Mouse (Mus musculus) liver, adult (tissue): ENCODE measurements around the gene Epc2.

ENCODE experiments used
- GATA4 ChIP-seq: IDR thresholded peaks from 2 replicates; pipeline ENCODE4 v1.6.1; 2014; ENCODE audit warnings: mild to moderate bottlenecking, low read length; ENCODE audit not compliant: insufficient replicate concordance

The Epc2 gene

DNA sequence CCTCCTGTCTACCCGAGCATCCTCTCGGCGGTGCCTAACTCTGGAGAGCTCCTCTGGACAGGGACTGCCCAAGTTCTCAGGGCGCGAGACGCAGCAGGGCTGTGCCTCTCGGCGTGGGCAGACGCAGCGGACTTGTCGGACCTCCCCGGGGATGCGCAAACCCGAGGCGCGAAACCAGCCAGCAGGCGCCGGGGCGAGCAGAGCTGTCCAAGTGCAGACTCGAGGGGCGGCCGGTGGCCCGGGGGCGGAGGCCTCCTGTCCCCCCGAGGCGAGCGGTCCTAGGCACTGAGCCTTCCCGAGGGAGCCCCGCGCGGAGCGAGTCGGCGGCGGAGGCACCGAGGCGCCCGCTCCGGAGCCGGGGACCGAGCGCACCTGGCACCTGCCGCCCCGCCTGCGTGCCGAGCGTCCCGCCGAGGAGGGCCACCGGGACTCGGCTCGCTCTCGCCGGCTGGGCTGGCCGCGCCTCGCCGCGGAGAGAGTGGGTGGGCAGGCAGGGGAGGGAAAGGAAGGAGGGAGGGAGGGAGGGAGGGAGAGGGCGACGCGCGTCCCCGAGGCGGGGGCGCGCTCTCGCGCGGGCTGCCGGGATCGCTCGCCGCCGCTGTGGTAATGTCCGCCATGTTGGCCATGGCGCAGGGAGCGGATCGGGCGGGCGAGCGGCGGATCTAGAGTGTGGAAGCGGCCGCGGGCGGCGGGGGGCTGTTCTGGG lies at the start of gene Epc2:
Gene Epc2, plus strand, starts transcription at position 556 of the 706 bp plus-strand sequence.
- no peak; the same call in 1 of the 2 replicates for TF ChIP-seq GATA4

DNA sequence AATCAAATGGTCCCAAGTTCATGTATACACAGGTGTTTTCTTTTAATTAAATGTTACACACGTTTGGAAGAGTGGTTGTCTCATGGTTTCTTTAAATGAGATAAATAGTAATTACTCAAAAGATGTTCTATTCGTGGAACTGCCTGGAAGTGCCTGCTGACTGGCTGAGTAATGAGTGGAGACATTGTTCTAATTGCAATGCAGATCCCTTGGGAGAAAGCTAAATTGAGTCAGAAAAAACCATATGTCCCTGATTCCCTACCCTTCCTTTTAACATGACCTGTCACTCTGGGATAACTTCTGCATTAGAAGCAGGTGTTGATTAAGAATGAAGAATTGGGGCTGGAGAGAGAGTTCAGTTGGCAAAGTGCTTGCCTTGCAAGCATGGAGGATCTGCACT lies 45.3 kb upstream of the Epc2 start:
- no peak for TF ChIP-seq GATA4

DNA sequence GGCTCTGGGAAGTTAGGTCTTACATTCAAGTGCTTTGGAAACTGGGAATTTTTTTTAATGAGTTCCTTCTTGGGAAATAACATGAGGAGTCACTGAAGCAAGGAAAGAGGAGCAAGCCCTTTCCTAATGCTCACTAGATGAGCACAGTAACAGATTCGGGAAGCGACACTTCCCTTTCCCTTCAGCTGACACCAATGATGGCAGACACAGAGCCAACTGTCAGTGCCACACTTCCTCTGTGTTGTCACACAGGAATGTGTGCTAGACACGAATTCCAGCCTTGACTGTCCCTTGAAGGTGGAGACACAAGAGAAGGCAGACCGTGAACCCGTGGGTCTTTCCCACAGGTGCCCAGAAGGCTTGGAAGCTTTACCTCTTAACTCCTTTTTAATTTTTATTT lies 39.6 kb upstream of the Epc2 start:
- TF ChIP-seq GATA4, result no peak

DNA sequence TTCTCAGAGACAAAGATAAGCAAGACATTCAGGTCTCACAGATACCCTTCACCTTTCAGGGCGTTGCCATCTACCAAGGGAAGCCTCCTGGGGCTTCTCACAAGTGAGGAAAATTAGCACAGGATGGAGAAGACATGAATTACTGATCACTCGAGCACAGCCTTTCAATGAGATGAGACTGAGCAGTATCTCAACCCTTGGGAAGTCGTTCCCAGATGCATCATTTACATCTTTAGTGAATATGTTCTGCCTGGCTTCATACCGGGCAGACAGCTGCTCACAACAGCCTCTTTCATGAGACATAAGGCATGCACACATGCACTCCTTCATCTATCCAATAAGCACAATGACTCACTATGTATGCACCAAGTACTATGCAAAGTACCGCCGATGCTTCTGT lies 38.7 kb upstream of the Epc2 start:
- TF ChIP-seq GATA4, result no peak

DNA sequence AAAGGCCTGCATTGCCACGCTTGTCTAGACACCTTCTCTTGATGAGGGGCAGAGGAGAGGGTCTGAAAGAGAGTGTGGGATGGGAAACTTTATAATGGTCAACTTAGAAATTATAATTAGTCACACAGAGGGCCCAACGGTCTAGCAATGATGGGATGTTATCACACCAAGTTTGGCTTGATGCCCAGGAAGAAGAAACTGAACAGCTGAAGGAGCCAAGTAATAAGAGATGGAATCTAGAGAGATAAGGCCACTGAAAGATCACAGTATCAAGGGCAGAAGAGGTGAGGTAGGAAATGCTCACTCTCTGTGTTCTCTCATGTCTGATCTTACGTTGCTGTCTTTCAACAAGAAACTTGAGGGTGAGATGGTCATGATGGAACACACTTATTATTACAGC lies 35.4 kb upstream of the Epc2 start:
- no peak for TF ChIP-seq GATA4

GRCm38 (mm10) chr2:49417018-49417604 lies 34.2 kb upstream of the Epc2 start:
- TF ChIP-seq GATA4, result no peak

GRCm38 (mm10) chr2:49420396-49420795 lies 30.9 kb upstream of the Epc2 start:
- TF ChIP-seq GATA4, result no peak

DNA sequence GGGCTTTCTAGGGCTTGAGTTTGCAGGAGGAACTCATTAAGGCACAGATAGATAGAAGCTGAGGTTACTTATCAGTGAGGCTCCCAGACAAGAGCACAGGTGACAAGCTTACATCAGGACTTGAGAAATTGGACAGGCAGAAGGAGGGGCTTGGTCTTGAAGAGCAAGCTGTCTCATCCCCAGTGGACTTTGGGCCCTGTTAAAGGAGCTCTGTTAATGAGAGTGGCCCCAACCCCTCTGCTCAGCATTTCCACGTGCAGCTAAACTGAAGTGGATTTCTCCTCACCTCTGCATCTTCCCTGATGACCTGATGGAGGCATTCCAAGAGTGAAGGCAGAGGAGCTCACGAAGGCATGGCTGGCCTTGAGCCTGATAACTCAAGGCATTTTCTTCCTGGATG lies 27.4 kb upstream of the Epc2 start:
- no peak for TF ChIP-seq GATA4

GRCm38 (mm10) chr2:49424788-49425187 lies 26.5 kb upstream of the Epc2 start:
- TF ChIP-seq GATA4, result no peak

GRCm38 (mm10) chr2:49426175-49426574 lies 25.1 kb upstream of the Epc2 start:
- TF ChIP-seq GATA4, result no peak

GRCm38 (mm10) chr2:49431015-49431414 lies 20.3 kb upstream of the Epc2 start:
- no peak for TF ChIP-seq GATA4

DNA sequence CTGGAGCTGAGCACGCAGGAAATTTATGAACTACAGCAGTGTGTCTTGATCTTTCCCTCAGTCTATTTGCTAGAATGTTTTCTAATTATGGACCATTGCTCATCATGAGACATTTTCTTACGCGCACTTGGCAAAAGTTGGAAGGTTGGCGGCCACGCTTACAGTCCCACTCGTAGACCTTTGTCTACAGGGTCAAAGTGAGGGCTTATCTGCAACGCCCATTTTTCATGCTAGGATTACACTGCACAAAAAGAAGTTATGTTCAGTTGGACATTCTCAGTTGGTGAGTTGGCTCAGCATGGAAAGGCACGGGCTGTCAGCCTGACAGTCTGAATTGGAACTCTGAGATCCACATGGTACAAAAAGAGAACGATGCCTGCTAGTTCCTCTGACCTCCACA lies 18.1 kb upstream of the Epc2 start:
- no peak for TF ChIP-seq GATA4

- no peak for TF ChIP-seq GATA4
Measured at GRCm38 (mm10) chr2:49446238-49446637, 5.0 kb upstream of the Epc2 start.

DNA sequence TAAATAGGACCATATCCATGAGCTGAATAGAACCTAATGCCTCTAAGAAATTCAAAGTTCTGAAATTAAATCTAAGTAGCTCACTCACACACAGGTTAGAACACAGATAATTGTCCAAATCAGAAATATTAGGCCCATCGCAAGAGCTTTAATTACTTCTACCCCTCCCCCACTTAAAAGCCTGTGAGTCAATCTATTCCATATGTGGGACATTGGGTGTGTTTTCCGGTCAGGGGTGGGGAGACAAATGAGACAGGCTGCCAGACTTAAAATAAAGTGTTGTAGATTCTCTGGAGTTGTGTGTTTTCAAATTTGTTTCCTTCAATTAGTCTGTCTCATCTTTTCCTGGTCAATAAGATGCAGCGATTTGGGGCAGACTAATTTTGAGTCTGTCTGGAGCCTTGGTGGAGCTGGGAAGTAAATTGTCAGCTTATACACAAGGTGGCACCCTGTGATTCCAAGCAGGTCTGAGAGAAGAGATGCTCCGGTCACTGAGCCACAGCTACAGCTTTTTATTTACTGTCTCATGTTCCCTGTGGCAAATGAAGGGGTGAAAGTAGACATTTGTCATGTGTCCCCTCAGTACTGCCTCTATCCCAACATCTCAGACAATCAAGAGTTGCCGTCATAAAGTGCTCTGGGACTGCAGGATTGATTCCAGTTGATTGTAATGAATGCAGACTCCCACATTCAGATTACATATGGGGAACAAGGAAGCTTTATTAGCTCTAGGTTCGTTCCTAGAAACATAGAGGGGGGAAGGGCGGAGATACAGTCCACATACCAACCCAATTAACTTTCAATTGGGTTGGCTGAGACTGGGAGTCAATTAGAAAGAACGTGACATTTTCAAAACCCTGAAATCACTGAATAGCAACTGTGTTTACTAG lies 3.5 kb upstream of the Epc2 start:
- no peak for TF ChIP-seq GATA4

- no peak for TF ChIP-seq GATA4
Measured at GRCm38 (mm10) chr2:49450467-49450866, 819 bp upstream of the Epc2 start.

DNA sequence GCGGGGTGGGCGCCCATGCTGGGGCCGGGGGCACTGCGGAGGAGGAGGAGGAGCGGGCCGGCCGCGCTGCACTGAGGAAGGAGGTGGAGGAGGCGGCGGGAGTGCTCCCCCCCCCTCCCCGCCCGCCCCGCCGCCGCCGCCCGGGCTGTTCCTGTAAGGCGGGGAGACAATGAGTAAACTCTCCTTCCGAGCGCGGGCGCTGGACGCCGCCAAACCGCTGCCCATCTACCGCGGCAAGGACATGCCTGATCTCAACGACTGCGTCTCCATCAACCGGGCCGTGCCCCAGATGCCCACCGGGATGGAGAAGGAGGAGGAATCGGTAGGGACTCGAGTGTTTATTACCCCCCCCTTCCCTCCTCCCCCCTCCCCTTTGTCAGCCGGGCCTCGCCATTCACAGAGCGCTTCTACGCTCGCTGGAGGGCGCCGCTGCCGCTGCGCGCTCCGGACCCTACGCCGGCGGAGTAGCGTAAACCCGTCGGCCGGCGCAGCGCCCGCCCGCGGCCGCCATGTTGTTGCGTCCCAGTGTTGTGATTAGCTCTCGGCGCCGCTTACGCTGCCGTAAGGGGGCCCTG lies 438 bp downstream of the Epc2 start:
- peak; percentile 43; the same call in 1 of the 2 replicates for TF ChIP-seq GATA4

DNA sequence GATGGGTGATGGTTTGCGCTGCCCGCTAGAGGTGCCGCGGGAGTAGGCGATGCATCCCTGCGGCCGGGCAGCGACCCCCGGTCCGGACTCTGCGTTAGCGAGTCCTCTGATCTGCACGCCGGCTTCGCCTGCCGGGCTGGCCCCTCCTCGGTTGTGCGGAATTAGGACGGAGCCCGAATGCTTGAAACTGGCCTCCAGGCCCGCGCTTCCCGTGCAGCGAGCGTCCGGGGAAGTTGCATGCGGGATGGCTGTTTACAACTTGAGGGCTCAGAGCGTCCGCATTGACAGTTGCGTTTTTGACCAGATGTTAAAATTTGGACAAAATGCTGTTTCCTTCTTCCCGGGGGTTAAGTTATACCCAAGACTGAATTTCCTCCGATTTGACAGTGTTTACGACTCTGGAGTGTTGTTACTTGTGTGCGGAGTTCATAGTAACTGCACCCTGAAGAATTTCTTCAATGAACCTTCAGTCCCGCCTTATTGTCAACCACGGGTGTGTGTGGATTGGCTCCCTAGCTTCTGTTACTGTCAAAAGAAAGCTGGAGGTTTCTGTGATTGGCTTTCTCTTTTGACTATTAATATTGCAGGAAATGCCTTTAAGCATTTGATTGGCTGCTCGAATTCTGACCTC lies 1.3 kb downstream of the Epc2 start:
- TF ChIP-seq GATA4, result no peak
